Mouse (Mus musculus): Measurements from ENCODE around the gene Nckap5.

Nckap5 gene

DNA sequence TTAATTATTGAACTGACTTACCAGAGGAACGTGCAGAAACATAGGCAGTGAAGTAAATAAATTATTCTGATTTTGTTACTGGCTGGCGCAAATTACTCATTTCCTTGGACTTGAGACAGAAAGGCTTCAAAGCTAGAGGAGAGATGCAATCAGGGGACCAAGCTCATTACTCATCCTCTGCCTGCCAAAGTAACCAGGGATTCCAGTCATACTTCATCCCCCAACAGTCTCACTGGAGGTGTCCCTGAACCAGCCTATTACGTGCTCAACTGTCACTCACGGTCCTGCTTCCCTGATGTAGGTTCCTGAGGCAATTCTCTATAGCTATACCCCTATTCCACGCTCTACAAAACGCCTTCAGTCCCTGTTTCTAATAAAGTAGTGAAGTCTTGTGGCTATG, 466.0 kb downstream of the Nckap5 start:
- in situ Hi-C loops (cut with MseI, MboI): no loop called here

DNA sequence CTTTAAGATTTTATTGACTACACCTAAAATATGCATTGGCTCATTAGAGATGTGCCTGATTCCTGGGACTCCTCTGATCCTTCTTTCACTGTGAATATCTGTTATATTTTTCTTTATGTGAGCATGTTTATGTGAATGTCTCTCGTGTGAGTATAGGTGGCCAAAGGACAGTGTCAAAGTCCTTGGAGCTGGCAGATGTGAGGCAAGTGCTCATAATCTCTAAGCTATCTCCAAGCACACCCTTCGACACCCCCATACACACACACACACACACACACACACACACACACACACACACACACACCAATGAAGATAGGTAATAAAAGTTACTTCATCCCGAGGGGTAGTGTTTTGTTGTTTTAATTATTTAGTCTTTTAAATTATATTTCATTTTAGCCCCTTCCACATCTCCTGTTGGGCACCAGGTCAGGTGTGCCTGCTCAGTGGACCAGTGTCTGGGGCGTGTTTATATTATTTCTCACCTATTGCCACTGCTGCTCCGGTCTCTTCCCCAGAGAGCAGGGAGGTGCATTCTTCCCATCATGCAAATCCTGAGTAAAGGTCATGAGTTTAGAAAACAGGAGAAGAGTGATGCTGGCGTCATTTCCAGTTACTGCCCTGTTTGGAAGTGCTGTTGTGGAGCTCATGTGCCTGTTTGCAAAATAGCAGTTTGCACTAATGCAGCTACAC, 469.9 kb downstream of the Nckap5 start:
- in situ Hi-C loops (cut with MseI, MboI): no loop called here

DNA sequence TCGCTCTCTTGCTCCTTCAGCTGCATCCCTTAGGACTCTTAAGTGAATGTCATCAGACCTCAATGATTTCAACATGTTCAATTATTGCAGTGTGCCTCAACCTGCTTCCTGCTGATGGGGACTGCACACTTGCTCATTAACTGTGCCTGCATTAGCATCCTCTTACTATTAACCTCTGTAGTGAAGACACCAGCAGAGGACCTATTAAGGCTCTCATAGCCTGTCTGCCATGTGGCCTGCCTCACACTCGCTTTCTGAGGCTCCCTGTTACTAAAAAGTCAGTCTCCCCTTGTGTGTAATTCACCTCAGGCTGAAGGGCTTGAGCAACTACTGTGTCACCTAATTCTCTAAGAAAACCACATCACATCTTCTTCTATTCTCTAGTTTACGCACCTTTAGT, 470.5 kb downstream of the Nckap5 start:
- in situ Hi-C loops (cut with MseI, MboI): no loop called here

DNA sequence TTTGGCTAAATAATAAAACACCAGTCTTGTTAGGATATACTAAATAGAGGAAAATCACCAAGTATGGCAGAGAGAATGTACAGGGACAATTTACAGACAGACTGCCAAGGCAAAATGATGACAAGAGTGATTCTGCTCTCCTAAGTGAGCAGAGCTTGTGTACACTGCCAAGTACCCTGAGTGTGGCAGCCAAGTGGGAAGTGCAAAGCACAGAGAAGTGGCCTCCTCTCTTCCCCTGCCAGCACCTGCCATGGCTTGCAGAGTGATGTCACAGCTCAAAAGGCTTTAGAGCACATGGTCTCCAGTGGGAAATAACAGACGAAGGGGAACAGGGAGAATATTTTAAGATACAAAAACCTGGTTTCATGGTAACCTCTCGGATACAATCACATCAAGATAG, 488.8 kb downstream of the Nckap5 start:
- in situ Hi-C loops (cut with MseI, MboI): no loop called here

DNA sequence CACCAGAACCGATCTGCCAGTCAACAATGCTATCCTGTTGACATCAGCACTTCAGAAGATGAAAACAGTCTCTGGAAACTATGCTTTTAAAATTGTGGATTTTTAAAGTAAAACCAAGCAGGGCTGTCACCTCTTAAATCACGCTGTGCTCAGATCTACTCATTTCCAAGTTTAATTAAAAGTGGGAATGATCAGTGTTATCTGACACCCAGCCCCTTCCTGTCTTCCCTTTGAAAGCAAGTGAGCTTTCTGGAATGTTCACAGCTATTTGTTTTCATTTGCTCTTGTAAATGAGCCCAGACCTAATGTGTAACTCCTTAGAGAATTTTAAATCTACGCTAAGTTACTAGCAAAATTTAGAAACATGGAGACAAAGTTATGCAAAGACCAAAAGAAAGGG, 491.3 kb downstream of the Nckap5 start:
- in situ Hi-C loops (cut with MseI, MboI): no loop called here

DNA sequence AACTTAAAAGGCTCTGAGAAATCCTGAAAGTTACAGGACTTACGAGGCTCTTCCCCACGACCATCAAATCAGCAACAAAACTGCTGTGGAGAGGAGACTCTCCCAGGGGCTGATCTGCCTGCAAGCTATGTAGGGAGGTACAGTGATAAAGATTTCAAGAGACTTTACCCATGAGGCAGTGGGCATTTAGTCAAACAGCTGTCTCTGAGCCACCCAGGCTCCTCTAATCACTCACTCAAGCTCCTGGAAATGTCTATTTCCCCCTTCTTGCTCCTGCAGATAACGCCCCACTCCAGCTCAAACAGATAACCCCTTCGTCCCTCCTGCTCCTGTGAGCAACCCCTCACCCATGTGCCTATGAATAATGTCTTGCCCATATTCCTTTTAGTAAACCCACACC, 496.4 kb downstream of the Nckap5 start:
- in situ Hi-C loops (cut with MseI, MboI): no loop called here

DNA sequence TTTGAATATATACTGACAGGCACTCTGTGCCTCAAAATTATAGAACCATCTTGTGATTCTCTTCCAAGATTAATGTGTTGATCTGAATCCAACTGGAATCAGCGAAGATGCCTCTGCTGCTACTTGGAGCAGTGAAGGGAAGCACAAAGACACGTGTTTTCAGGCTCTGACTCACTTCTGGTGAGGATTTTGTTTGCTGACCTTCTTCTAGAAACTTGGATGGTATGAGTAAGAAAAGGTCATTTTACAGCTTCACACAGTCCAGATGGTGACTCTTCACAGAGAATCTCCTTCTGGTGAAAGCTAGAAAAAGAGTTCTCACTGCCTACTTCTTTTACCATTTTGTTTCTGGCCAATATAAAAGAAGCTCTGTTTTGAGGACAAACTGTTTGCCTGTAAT, 498.6 kb downstream of the Nckap5 start:
- in situ Hi-C loops (cut with MseI, MboI): no loop called here

DNA sequence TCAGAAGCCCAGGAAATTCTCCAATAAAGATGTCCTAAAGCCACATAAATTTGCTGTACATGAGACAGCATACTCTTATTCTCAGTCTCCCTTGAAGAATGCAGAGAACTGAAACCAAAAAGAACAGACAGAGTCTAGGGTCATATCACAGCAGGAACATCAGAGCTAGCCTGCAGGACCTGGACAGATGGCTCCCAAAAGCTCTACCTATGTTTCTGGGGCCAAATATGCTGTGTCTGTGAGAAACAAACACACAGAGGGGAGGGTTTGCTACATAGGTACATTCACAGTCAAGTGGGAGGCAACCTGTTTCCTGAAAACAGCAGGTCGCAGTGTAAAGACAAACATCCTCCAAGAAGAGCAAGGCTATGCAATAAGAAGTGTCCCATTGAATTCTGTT, 509.9 kb downstream of the Nckap5 start:
- in situ Hi-C loops (cut with MseI, MboI): no loop called here

DNA sequence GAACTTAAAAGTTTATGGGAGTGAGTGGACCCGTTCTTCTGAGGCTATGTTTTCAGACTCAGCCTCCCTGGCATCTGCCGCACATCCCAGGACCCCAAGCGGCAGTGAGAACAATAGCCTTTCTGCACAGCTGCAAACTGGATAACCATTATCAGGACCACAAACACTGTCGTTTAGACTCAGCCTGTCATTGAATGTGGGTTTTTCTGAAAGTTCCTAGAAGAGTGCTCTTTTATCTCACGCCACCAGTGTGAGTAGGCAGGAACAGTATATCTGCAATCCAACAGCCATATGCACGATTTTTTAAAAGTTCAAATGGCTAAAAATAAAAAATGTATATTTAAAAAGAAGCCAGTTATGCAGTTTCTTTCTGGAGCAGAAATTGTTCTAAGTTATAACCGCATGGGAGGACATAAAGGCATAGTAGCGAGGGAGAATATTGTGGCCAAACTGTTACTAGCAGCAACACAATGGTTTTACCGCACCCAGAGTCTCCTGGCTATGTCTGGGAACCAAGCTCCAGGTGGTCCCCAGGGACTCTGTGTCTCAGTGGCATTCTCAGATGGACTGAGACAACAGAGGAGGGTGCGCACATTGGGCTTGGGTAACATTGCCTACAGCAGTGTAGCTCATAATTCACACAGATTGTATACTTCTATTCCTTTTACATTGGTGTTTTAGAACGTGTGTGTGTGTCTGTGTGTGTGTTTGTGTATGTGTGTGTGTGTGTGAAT, 512.6 kb downstream of the Nckap5 start:
- in situ Hi-C loops (cut with MseI, MboI): no loop called here

DNA sequence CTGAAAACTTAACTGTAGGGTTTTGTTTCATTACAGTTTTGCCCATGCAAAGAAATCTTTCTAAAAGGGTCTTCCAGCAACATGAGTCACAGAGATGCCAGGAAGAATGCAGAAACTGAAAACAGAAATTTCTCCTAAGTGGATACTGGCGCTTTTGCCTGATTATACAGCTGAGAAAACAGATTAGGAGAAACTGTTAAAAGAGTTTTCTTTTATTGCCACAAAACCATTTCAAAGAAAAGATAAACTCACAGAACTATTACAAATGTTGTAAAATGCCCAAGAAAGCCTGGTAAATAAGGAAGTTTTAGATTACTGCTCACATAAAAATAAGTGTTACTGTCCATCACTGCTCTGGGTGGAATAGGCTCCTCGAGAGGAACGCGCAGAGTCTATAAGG, 513.3 kb downstream of the Nckap5 start:
- in situ Hi-C loops (cut with MseI, MboI): no loop called here

DNA sequence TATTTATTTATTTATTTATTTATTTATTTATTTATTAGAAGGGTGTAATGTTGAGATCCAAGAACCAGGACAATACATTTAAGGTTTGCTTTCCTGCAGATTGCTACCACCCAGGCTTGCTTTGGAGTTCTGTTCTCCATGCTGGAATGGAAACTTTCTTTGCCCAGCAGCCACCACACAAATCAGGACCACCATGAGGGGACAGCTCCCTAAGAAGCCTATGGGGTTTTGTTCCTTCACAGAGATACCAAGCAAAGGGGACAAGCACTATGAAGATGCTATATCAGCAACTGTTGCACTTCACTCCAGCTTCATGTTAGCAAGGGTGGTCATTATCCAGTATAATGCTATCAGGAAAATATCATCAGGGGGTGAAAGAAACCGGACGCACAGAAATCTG, 513.7 kb downstream of the Nckap5 start:
- in situ Hi-C loops (cut with MseI, MboI): no loop called here

DNA sequence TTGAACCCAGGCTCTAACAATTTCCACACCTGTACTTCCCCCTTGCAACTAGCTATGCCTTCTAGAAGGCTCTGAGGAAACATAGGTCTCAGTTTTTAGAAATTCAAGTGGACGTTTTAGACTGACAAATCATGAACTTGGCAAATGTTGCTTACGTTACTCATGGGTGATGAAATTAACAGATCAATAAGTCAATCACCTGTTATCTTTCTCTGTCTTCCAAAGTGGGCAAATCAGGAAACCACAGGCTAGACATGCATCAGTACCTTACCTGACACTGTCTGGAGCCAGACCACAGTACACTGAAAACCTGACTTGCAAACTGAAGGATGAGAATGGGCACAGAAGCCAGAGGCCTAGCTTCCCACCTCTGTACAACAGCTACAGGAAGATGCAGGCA, 529.5 kb downstream of the Nckap5 start:
- in situ Hi-C loops (cut with MseI, MboI): no loop called here

DNA sequence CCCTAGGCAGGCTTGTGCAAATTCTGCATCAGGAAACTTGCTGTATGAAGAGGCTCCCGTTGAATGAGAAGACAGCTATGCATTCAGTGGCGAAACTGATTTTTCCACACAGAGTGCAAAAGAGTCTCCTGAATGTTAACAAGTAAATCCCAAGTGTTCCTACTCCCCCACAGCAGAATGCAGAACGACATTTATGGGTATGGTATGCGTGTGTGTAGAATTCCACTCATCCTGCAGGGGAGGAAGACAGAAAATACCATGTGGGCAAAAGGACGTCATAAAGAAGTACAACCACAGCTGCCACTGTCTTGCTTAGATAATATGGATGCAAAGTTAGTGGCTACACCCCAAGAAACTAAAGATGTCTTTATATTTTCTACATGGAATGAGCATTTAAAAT, 565.7 kb downstream of the Nckap5 start:
- in situ Hi-C loops (cut with MseI, MboI): no loop called here

DNA sequence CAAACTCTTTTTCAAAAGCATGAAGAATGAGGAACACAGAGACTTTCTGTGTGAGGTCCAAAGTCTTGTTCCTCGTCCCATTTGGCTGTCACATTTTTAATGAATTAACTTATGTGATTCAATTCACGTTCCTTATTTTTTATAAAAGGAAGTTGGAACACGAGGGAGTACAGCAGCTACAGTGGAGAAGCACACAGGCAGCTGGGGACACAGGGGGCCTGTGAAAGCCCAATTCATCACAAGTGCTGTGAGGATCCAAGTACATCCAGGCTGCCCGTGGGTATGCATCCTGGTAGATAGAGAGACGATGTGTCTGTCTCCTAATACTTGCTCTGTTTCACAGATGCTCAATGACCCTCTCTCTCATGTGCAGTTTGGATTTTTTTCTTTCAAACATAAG, 576.2 kb downstream of the Nckap5 start:
- in situ Hi-C loops (cut with MseI, MboI): no loop called here

DNA sequence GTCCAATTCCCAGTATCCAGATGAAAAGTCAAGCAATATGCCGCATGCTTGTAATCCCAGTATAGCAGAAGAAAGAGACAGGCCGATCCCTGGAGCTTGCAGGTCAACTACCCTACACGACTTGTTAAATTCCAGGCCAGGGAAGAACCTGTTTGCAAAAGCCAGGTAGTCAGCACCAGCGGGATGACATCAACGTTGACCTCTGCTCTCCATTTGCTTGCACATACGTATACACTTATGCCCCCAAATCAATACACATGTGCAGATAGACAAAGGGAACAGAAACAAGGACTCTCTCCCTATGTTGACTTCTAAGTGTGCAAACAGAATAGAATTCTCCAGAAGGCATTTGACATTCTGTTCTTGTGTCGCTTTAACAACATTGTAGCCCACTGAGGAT, 576.7 kb downstream of the Nckap5 start:
- in situ Hi-C loops (cut with MseI, MboI): no loop called here

DNA sequence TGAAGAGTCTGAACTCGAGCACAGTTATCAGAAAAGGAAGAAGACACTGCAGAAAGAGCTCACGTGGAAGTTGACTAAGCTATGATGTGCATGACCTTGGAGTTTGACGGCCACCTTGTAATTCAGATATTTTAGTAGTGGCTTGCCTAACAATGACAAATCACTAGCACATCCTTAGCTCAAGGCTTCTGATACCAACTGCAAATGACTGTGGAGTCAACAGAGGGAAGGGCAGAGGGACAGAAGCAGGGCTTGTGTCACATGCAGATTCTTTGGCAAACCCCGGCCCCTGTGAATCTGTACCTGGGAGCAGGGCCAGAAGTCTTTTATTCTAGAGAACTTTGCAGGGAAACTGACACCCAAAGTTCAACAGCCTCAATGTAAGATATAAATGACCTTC, 597.4 kb downstream of the Nckap5 start:
- in situ Hi-C loops (cut with MseI, MboI): no loop called here

DNA sequence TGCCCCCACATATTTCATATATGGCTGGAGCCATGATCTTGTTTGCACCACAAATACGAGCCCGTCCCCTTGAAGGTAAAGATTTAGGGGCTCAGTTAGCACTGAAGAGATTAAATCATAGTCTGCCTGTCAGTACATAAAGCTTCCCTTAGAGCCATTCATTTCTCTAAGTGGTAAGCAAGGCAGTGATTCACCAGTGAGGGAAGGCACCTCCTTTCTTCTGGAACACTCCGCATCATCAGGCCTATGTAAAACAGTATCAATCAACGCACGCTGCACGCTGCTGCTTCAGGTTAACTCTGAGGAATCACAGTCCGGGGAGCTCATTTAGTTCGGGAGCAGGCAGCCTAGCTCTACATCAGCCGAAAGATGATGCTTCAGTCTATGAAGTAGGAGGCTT, 599.4 kb downstream of the Nckap5 start:
- in situ Hi-C loops (cut with MseI, MboI): no loop called here

DNA sequence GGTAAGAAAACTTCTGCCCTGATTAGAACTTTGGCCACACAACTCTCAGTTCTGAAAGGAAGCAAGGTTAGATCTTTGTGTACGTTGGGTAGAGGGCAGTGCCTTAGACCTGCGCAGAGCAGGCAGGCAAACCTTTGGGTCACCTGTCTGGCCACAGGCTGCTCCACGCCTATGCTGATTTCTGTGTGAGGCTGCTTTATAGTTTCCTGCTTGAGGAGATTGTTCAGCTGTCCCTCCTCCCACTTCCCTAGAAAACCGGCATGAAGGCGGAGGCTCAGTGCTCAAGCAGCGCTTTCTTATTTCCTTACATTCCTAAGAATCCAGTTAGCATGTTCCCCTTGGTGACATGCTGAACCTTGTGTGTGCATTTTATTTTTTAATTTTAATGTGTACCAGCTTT, 620.4 kb downstream of the Nckap5 start:
- in situ Hi-C loops (cut with MseI, MboI): no loop called here

DNA sequence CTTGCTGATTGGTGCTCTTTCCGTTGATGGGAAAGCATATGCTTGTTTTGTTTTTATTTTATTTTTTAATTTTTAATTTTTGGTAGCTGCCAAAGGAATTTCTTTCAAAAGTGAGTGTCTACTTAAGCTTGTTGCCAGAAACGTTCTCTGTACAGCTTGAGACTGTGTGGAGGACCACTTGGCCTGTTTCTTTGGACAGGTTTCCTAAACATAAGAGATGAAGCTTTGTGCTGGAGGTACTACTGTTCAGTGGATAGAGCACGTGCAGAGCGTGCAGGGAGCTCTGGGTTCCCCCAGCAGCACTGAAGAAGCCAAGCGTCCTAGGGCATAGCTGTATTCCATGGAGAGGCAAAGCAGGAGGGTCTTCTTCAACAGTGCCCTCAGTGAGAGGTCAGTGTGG, 620.9 kb downstream of the Nckap5 start:
- in situ Hi-C loops (cut with MseI, MboI): no loop called here

DNA sequence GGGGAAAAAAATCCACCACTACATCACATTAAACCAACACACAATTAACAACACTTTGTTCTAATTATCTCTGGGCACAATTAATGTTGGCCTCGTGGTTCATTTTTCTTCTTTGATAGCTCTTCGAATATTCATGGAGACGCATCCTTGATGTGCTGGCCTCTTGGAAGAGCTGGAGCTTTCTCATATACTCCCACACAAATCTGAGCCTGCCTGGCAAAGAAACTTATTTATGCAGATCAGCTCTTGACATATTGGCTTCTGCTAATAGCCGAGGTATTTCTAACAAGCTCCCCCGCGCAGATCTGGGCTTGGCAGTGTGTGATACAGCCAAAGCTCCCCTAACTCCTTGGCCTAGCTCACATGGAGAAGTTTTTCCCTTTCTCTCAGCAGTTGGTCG, 621.5 kb downstream of the Nckap5 start:
- in situ Hi-C loops (cut with MseI, MboI): no loop called here

DNA sequence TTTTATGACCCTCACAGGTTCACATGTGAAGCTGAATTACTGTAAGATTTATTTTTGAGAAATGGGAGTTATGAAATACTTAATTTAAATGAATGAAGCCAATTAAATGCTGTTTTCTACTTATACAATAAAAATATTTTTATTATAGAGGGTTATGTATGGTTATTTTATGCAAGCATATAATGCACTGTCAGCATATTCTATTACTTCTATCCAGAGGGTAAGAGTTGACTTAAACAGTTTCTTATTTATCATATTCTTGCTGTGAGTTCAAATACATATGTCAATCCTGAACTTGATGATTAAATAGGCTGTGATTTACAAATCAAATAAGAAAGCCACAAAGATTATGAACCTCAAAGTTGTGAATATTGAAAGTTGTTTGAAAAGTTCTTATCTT, 633.7 kb downstream of the Nckap5 start:
- in situ Hi-C loops (cut with MseI, MboI): no loop called here

DNA sequence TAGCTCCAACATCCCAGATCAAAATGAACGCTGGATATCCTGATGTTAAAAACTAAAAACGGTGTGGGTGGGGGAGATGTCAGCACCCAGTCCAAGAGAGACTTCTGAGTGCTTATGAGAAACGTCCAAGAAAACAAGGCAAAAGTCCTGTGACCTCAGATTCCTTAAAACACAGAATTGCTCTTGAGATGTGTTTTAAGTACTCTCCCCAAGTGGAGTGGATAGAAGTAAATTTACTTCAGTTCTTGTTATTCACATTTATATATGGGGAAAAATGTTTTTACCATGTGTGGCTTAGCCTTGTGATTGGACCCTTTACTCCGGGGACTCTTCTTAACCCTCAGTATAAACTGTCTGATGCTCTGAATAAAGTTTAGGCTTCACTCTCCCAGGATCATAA, 640.2 kb downstream of the Nckap5 start:
- in situ Hi-C loops (cut with MseI, MboI): no loop called here

DNA sequence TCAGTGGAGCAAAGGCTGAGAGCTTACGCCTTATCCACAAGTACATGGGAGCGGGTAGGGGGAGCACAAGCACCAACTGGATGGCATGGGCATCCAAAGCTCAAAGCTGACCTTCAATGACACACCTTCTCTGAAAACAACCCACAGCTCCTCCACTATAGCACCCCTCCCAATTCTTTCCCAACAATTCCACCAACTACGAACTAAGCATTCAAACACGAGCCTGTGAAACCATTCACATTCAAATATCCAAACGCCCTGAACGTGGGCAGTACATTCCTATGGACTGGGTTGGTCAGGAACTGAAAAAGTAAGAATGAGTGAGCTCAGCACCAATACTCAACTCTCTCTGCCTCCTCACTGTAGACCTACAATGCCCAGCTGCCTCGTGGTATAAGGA, 646.8 kb downstream of the Nckap5 start:
- in situ Hi-C loops (cut with MseI, MboI): no loop called here

DNA sequence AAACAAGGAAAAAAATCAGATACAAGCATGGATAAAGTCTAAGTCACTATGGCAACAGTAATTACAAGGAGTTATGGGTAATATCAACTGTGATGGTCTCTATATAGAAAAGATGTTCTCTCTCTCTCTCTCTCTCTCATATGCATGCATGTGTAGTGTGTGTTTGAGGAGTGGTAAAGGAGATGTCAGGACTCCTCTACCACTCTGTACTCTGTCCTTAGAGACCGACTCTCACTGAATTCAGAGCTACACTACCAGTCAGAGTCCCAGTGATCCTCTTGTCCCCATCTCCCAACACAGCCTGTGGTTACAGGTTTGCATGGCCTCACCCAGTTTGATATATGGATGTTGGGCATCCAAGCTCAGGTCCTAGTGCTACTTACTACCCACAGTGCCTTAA, 662.0 kb downstream of the Nckap5 start:
- in situ Hi-C loops (cut with MseI, MboI): no loop called here
